Mouse (Mus musculus): ENCODE measurements at regions not wholly inside any gene's neighbourhood (a gene's known extent, or its start where the extent isn't known, plus 50 kb on each side); places are given as distances from the start of the nearest gene placed in this dataset.

DNA sequence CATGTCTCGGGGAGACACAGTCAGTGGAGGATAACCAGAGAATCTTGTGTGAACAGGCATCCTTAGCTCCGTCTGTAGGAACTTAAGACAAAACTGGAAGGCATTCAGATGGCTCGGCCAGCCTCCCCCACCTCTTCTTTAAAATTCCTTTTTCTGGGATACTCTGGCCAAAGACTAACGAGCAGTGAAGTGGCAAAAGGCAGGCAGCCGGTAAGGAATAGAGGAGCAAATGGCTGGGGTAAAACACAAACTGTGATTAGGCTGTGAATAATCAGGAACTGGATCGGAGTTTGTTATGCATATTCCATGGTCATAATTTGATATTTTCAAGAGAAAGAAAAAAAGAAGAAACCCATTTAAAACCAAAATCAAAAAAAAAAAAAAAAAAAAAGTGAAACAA, 287.8 kb upstream of the Vrk2 start:
- DNase-seq = peak; percentile 4 to 5

Data from layer of hippocampus, postnatal 36 days (tissue).